Comparison of ENCODE assay signal across 22 mouse cellular contexts in the genomic region with DNA sequence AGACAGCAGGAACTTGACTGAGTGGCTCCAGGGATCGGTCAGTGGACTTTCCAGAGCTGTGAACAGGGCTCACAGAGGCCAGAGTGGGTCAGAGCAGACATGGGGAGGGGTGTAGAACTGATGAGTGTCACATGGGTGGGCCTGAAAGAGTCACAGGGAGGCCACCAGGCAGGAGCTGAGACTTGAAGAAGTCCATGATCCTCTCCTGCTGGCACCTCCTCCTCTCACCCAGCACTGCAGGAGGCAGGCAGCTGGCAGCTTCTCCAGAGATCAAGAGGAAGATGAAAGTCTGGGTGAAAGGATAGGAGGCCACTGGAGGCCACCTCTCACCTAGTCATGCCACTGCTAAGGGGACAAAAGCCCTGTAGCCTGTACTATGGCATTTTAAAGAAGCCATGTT. TPM values are rescaled to one million over a fixed set of nuclear protein-coding genes. Genes with fewer than 3 reads are reported as not detected.
DNase-seq lines count a peak whose midpoint lies in the region; ATAC-seq and TF ChIP-seq lines count a peak whose summit lies in the region.
"Had no signal": no experiment of that assay in that cellular context is flagged by ENCODE, and none has a peak within 500 bp of the region (broad histone marks: within the 10 kb centered on the region; RNA-seq: fewer than 3 reads in every experiment).

No protein-coding gene starts in this region.

- no peaks in the 10 kb centered on the region for H3K9me3 ChIP-seq in heart, embryonic 13.5 days
- no peaks in the 10 kb centered on the region for H3K9me3 ChIP-seq in lung, postnatal 0 days (ENCODE audit: low read length)
- H3K9me3 ChIP-seq: forebrain, embryonic 15.5 days; midbrain, embryonic 12.5 days; neural tube, embryonic 13.5 days had no signal

- H3K4me2 ChIP-seq in heart, embryonic 13.5 days = no peak overlapping the region
- no peak overlapping the region for H3K4me2 ChIP-seq in lung, postnatal 0 days (replicated peaks; ENCODE audit: low read depth, low read length)
- H3K4me2 ChIP-seq: forebrain, embryonic 15.5 days; liver, embryonic 11.5 days; lung, embryonic 14.5 days; midbrain, embryonic 12.5 days; neural tube, embryonic 13.5 days had no signal

- no peak overlapping the region for H3K27ac ChIP-seq in heart, embryonic 13.5 days (replicated peaks)
- H3K27ac ChIP-seq in lung, postnatal 0 days (ENCODE audit: low read length) = no peak overlapping the region
- peak overlapping the region; percentile 62 for H3K27ac ChIP-seq in brown adipose tissue, adult 24 weeks (replicated peaks; ENCODE audit: low read depth, low read length)
- peak overlapping the region; percentile 19; the same call in 1 of the 2 replicates for H3K27ac ChIP-seq in macrophage
- H3K27ac ChIP-seq: forebrain, embryonic 15.5 days; hindbrain, postnatal 0 days; midbrain, embryonic 12.5 days; neural tube, embryonic 13.5 days had no signal

- 0 out of 2 replicates have a peak, but pooled peaks cover 8% of the 10 kb centered on the region for H3K27me3 ChIP-seq in heart, embryonic 13.5 days (replicated peaks)
- H3K27me3 ChIP-seq in lung, postnatal 0 days (replicated peaks; ENCODE audit: insufficient read depth, low read length) = no peaks in the 10 kb centered on the region
- H3K27me3 ChIP-seq: forebrain, embryonic 15.5 days; midbrain, embryonic 12.5 days; neural tube, embryonic 13.5 days had no signal

- no peak for ATAC-seq in heart, embryonic 13.5 days (ENCODE audit: extremely low read depth, insufficient number of reproducible peaks, low FRiP score, low TSS enrichment)
- no peak for ATAC-seq in lung, postnatal 0 days
- ATAC-seq: forebrain, embryonic 15.5 days; hindbrain, postnatal 0 days had no signal

- peaks cover 46% of the 10 kb centered on the region for H3K4me1 ChIP-seq in heart, embryonic 13.5 days
- H3K4me1 ChIP-seq in lung, postnatal 0 days (ENCODE audit: insufficient read depth, low read depth, low read length) = no peaks in the 10 kb centered on the region
- peaks cover 12% of the 10 kb centered on the region; the same call in 1 of the 2 replicates for H3K4me1 ChIP-seq in brown adipose tissue, adult 24 weeks (ENCODE audit: control insufficient read depth, insufficient read depth, insufficient read length, low read length)

- TF ChIP-seq EP300 in lung, postnatal 0 days (IDR thresholded peaks at IDR 0.05) = no peak

- TF ChIP-seq CTCF in lung, postnatal 0 days (IDR thresholded peaks at IDR 0.05) = no peak

- H3K36me3 ChIP-seq in heart, embryonic 13.5 days = no peaks in the 10 kb centered on the region
- H3K36me3 ChIP-seq in lung, postnatal 0 days (ENCODE audit: insufficient read depth, low read length) = no peaks in the 10 kb centered on the region
- no peaks in the 10 kb centered on the region for H3K36me3 ChIP-seq in macrophage (ENCODE audit: inconsistent target)
- H3K36me3 ChIP-seq: forebrain, embryonic 15.5 days; midbrain, embryonic 12.5 days; neural tube, embryonic 13.5 days had no signal

- 0 out of 2 replicates have a peak overlapping the region, but pooled peaks have one; percentile 40 for H3K9ac ChIP-seq in heart, embryonic 13.5 days
- no peak overlapping the region for H3K9ac ChIP-seq in lung, postnatal 0 days (replicated peaks; ENCODE audit: low read depth)
- H3K9ac ChIP-seq: forebrain, embryonic 15.5 days; lung, embryonic 14.5 days; midbrain, embryonic 12.5 days had no signal

- no peaks in the 10 kb centered on the region for H3K79me2 ChIP-seq in macrophage (ENCODE audit: inconsistent target)

- H3K4me3 ChIP-seq in heart, embryonic 13.5 days = no peak overlapping the region
- H3K4me3 ChIP-seq in lung, postnatal 0 days (ENCODE audit: low read depth, low read length) = no peak overlapping the region
- no peak overlapping the region for H3K4me3 ChIP-seq in brown adipose tissue, adult 24 weeks (ENCODE audit: insufficient read depth, low read depth, low read length)
- H3K4me3 ChIP-seq in macrophage (ENCODE audit: inconsistent target) = no peak overlapping the region
- H3K4me3 ChIP-seq: erythroblast, embryonic 14.5 days; forebrain, embryonic 15.5 days; midbrain, embryonic 12.5 days; neural tube, embryonic 13.5 days had no signal

- no peak for DNase-seq in heart, adult 8-10 months (ENCODE audit: low spot score)
- peak; percentile 31 for DNase-seq in lung, postnatal 0 days (ENCODE audit: low spot score)
- DNase-seq in lung, postnatal 10 days = no peak
- no peak for DNase-seq in urinary bladder, adult 2 months (ENCODE audit: low spot score)
- DNase-seq: B cell, adult 2 months; cerebellum, adult 9-10 months; gastrocnemius, postnatal 25 days; heart, postnatal 4 days; kidney, adult 8-10 months; left cerebral cortex, postnatal 4 days; lung, embryonic 14.5 days; right cerebral cortex, adult 18-20 months; thymus, postnatal 36 days had no signal

- 45% methylated on average over 1 of the region's 1 CpGs for WGBS in heart, embryonic 13.5 days
- WGBS in lung, postnatal 0 days = 18% methylated on average over 1 of the region's 1 CpGs
- 100% methylated on average over 1 of the region's 1 CpGs for WGBS in macrophage (ENCODE audit: missing documents)

RNA-seq across cellular contexts. Expression of a gene that starts 54.5 kb away (rescaled TPM):
- 37.4 and 37.6 TPM in 2 replicates for polyA plus RNA-seq in heart, embryonic 13.5 days (2015; fragmentation: Nextera tagmentation; extraction: Ambion mirVana)
- total RNA-seq in heart, adult 8-10 months (2022) = 10 to 100 TPM; 22.6 to 26.6 (median 23.4) TPM
- 51.7 and 55.1 TPM in 2 replicates for polyA plus RNA-seq in lung, postnatal 0 days (2015; fragmentation: Nextera tagmentation; extraction: Ambion mirVana)
- polyA plus RNA-seq in brown adipose tissue, adult 24 weeks (2012; ENCODE audit: insufficient read depth, insufficient read length, missing spikeins) = 12.7 and 19.3 TPM in 2 replicates
- 100 to 1,000 TPM in 7 of 26 experiments, 10 to 100 TPM in 19; 41.8 to 182 (median 85.4) TPM for total RNA-seq in macrophage (2018; cell fraction: chromatin; rRNA removed)
- total RNA-seq in macrophage (2018; cell fraction: cytosol; rRNA removed) = 100 to 1,000 TPM; 103 to 247 (median 137) TPM
- 100 to 1,000 TPM in 25 of 26 experiments, 10 to 100 TPM in 1; 73.5 to 264 (median 143) TPM for total RNA-seq in macrophage (2018; cell fraction: nucleus; rRNA removed)
- 165 to 276 TPM (median 174 TPM) in 3 replicates for polyA plus RNA-seq in macrophage (2018)
- polyA plus RNA-seq in urinary bladder, adult 2 months (2012; rRNA removed) = 46.0 and 48.4 TPM in 2 replicates

RNA-seq across cellular contexts. Expression of a gene that starts 55.4 kb away (rescaled TPM):
- polyA plus RNA-seq in heart, embryonic 13.5 days (2015; fragmentation: Nextera tagmentation; extraction: Ambion mirVana) = 2.0 and 4.5 TPM in 2 replicates
- total RNA-seq in heart, adult 8-10 months (2022) = 100 to 1,000 TPM in 1 of 4 experiments, 10 to 100 TPM in 3; 55.1 to 104 (median 84.0) TPM
- 108 and 122 TPM in 2 replicates for polyA plus RNA-seq in lung, postnatal 0 days (2015; fragmentation: Nextera tagmentation; extraction: Ambion mirVana)
- polyA plus RNA-seq in brown adipose tissue, adult 24 weeks (2012; ENCODE audit: insufficient read depth, insufficient read length, missing spikeins) = 226 and 227 TPM in 2 replicates
- 10 to 100 TPM; 13.7 to 87.4 (median 42.2) TPM for total RNA-seq in macrophage (2018; cell fraction: chromatin; rRNA removed)
- total RNA-seq in macrophage (2018; cell fraction: cytosol; rRNA removed) = 100 to 1,000 TPM in 12 of 26 experiments, 10 to 100 TPM in 14; 30.7 to 271 (median 98.7) TPM
- total RNA-seq in macrophage (2018; cell fraction: nucleus; rRNA removed) = 100 to 1,000 TPM in 19 of 26 experiments, 10 to 100 TPM in 7; 25.3 to 303 (median 156) TPM
- polyA plus RNA-seq in macrophage (2018) = 4.8 to 33.5 TPM (median 23.5 TPM) in 3 replicates
- 57.1 and 69.7 TPM in 2 replicates for polyA plus RNA-seq in urinary bladder, adult 2 months (2012; rRNA removed)

Comparison
In these comparisons a context has a peak if more than half of its experiments do, and no peak if none do; other contexts are left out.
1. H3K27ac ChIP-seq: peak in brown adipose tissue, adult 24 weeks (single experiment) and macrophage (single experiment); none in heart, embryonic 13.5 days (single experiment) and lung, postnatal 0 days (single experiment).